Mouse (Mus musculus) midbrain, postnatal 0 days (tissue): ENCODE measurements around the gene Fam228a. TPM values are rescaled to one million over a fixed set of nuclear protein-coding genes. Genes with fewer than 3 reads are reported as not detected.
A peak's percentile ranks its signal among the peaks of the same experiment; 100 is the strongest.
"Not testable (repeated sequence)": the region's sequence is repeated elsewhere in the genome, so short reads cannot be mapped to it uniquely, and the experiment has no call there.

Experiments
- ATAC-seq: fragments of 200-750 bp; cut with Nextera tagmentation; 2 replicates; pipeline ENCODE4 v1.8.0; 2017; ENCODE audit warnings: moderate number of reproducible peaks, mild to moderate bottlenecking, moderate TSS enrichment, moderate library complexity; ENCODE audit not compliant: low FRiP score
- DNase-seq: peaks from one replicate; pipeline ENCODE4 v3.0.0-alpha.2; 2015; ENCODE audit warnings: low spot score
- H3K27ac ChIP-seq: fragments of 300-500 bp; sonication (generic); 2 replicates; pipeline ENCODE4 v1.5.1; 2014; ENCODE audit warnings: low read depth, mild to moderate bottlenecking, low read length, mixed read lengths
- H3K27me3 ChIP-seq: fragments of 300-500 bp; sonication (generic); 2 replicates; pipeline ENCODE4 v1.6.1; 2014; ENCODE audit warnings: low read length, control low read depth, mixed read lengths; ENCODE audit not compliant: insufficient read depth
- H3K36me3 ChIP-seq: fragments of 300-500 bp; sonication (generic); 2 replicates; pipeline ENCODE4 v1.6.1; 2014; ENCODE audit warnings: low read length, control low read depth, mixed read lengths; ENCODE audit not compliant: insufficient read depth
- H3K4me1 ChIP-seq: fragments of 300-500 bp; sonication (generic); 2 replicates; pipeline ENCODE4 v1.6.1; 2014; ENCODE audit warnings: mild to moderate bottlenecking, control low read depth, antibody characterized with exemption, low read length, mixed read lengths; ENCODE audit not compliant: insufficient read depth
- H3K4me2 ChIP-seq: fragments of 300-500 bp; sonication (generic); 2 replicates; pipeline ENCODE4 v1.6.1; 2014; ENCODE audit warnings: low read depth, mild to moderate bottlenecking, low read length, mixed read lengths; ENCODE audit not compliant: poor library complexity, severe bottlenecking
- H3K4me3 ChIP-seq: fragments of 300-500 bp; sonication (generic); 2 replicates; pipeline ENCODE4 v1.5.1; 2014; ENCODE audit warnings: low read depth, mild to moderate bottlenecking, low read length, moderate library complexity
- H3K9ac ChIP-seq: fragments of 300-500 bp; sonication (generic); replicated peaks from 2 replicates; pipeline ENCODE4 v1.6.1; 2014; ENCODE audit warnings: mild to moderate bottlenecking, low read length, moderate library complexity, mixed read lengths; ENCODE audit not compliant: poor library complexity, severe bottlenecking
- H3K9me3 ChIP-seq: fragments of 300-500 bp; sonication (generic); 2 replicates; pipeline ENCODE4 v1.6.1; 2016; ENCODE audit warnings: low read length, control low read depth
- CTCF ChIP-seq: IDR thresholded peaks from 2 replicates; pipeline ENCODE4 v1.5.1; 2016; ENCODE audit warnings: antibody characterized with exemption, mild to moderate bottlenecking
- WGBS: fragments of 180-500 bp; shearing (Covaris S2); extraction: QIAGEN DNeasy Blood & Tissue Kit; methylation state at CpG from one replicate; pipeline ENCODE4 v1.1.7; 2014; 5-methylcytosine and 5-hydroxymethylcytosine counted together
- polyA plus RNA-seq: library from polyadenylated mRNA; unstranded; fragments of >200 nt; fragmentation: Nextera tagmentation; extraction: Ambion mirVana; gene quantifications from 2 replicates; pipeline ENCODE4 v1.2.1, GENCODE M21; 2015
- total RNA-seq: library from RNA; depleted of rRNA; stranded (reverse); fragments of >200 nt; gene quantifications from 2 replicates; pipeline ENCODE4 v1.2.3, GENCODE M21; 2014

Fam228a gene
- total and polyA plus RNA-seq, 2 experiments from 2014 or later: 0.26 to 1.9 TPM

GRCm38 (mm10) chr12:4708881-4709604, 29.2 kb downstream of the Fam228a start:
- Histone ChIP-seq H3K4me2 (no peak overlapping the region), H3K36me3 (peaks cover 53% of the 10 kb centered on the region), H3K4me1 (no peaks in the 10 kb centered on the region), H3K4me3 (no peak overlapping the region), H3K27me3 (no peaks in the 10 kb centered on the region), H3K9ac (no peak overlapping the region), H3K9me3 (no peaks in the 10 kb centered on the region), H3K27ac (no peak overlapping the region)
- ATAC-seq (peak; percentile 49; the same call in 1 of the 2 replicates), DNase-seq (peak; percentile 64)
- WGBS: 77% methylated on average over 8 of the region's 8 CpGs
- TF ChIP-seq CTCF: no peak

- Histone ChIP-seq H3K4me1 (no peaks in the 10 kb centered on the region), H3K9ac (no peak overlapping the region), H3K4me2 (no peak overlapping the region), H3K36me3 (peaks cover 51% of the 10 kb centered on the region), H3K9me3 (no peaks in the 10 kb centered on the region), H3K27me3 (no peaks in the 10 kb centered on the region), H3K27ac (no peak overlapping the region), H3K4me3 (no peak overlapping the region)
- DNase-seq: no peak
- no peak for ATAC-seq
- no peak for TF ChIP-seq CTCF
- 95% methylated on average over 4 of the region's 4 CpGs for WGBS
Observed at GRCm38 (mm10) chr12:4708296-4708695, 29.9 kb downstream of the Fam228a start.

GRCm38 (mm10) chr12:4707488-4708017, 30.7 kb downstream of the Fam228a start:
- no peak for TF ChIP-seq CTCF
- H3K27me3 ChIP-seq: no peaks in the 10 kb centered on the region
- no peaks in the 10 kb centered on the region for H3K9me3 ChIP-seq
- no peak overlapping the region for H3K27ac ChIP-seq
- ATAC-seq (no peak), DNase-seq (no peak)
- H3K36me3 ChIP-seq: peaks cover 47% of the 10 kb centered on the region
- H3K9ac ChIP-seq: no peak overlapping the region
- no peak overlapping the region for H3K4me3 ChIP-seq
- 95% methylated on average over 14 of the region's 14 CpGs for WGBS
- H3K4me2 ChIP-seq: no peak overlapping the region
- no peaks in the 10 kb centered on the region for H3K4me1 ChIP-seq

- 90% methylated on average over 10 of the region's 10 CpGs for WGBS
- Histone ChIP-seq H3K36me3 (peaks cover 46% of the 10 kb centered on the region), H3K4me2 (no peak overlapping the region), H3K9ac (no peak overlapping the region), H3K27ac (no peak overlapping the region), H3K9me3 (no peaks in the 10 kb centered on the region), H3K4me1 (no peaks in the 10 kb centered on the region), H3K4me3 (no peak overlapping the region), H3K27me3 (no peaks in the 10 kb centered on the region)
- no peak for DNase-seq
- TF ChIP-seq CTCF: no peak
- ATAC-seq: no peak
Observed at GRCm38 (mm10) chr12:4706901-4707300, 31.3 kb downstream of the Fam228a start.

- no peak for TF ChIP-seq CTCF
- 92% methylated on average over 5 of the region's 5 CpGs for WGBS
Observed at GRCm38 (mm10) chr12:4706175-4706574, 32.1 kb downstream of the Fam228a start.

GRCm38 (mm10) chr12:4705626-4706025, 32.6 kb downstream of the Fam228a start:
- H3K9me3 ChIP-seq: not testable (repeated sequence)
- WGBS: 86% methylated on average over 6 of the region's 6 CpGs

More at GRCm38 (mm10) chr12:4706175-4706574, 32.1 kb downstream of the Fam228a start:
- Histone ChIP-seq H3K36me3 (peaks cover 50% of the 10 kb centered on the region), H3K4me1 (no peaks in the 10 kb centered on the region), H3K27me3 (no peaks in the 10 kb centered on the region), H3K4me3 (no peak overlapping the region), H3K27ac (no peak overlapping the region), H3K4me2 (no peak overlapping the region), H3K9ac (no peak overlapping the region), H3K9me3 (no peaks in the 10 kb centered on the region)
- ATAC-seq (no peak), DNase-seq (no peak)

More at GRCm38 (mm10) chr12:4705626-4706025, 32.6 kb downstream of the Fam228a start:
- H3K36me3 ChIP-seq: peaks cover 55% of the 10 kb centered on the region
- not testable (repeated sequence) for H3K27ac ChIP-seq, H3K4me1 ChIP-seq, ATAC-seq, H3K4me3 ChIP-seq, H3K4me2 ChIP-seq, H3K9ac ChIP-seq, DNase-seq, H3K27me3 ChIP-seq
